Mouse (Mus musculus) spleen, adult 12 weeks (tissue): ENCODE measurements around the gene Olfr649.

Experiments used
- DNase-seq: peaks from one replicate; pipeline ENCODE4 v3.0.0; 2022; ENCODE audit warnings: low spot score

Gene Olfr649

GRCm38 (mm10) chr7:104195885-104196284, at the start of gene Olfr649:
Gene Olfr649 (minus strand): TSS chr7:104195985.
- no peak for DNase-seq

- peak; percentile 51 for DNase-seq
Measured at GRCm38 (mm10) chr7:104244287-104245181, 48.7 kb upstream of the Olfr649 start, which contains the start of gene Trim34a. Gene Trim34a (plus strand): TSS chr7:104244457.

GRCm38 (mm10) chr7:104243616-104244015, 47.8 kb upstream of the Olfr649 start:
- DNase-seq: no peak

GRCm38 (mm10) chr7:104240857-104241256, 45.1 kb upstream of the Olfr649 start:
- no peak for DNase-seq

GRCm38 (mm10) chr7:104231203-104231602, 35.4 kb upstream of the Olfr649 start:
- no peak for DNase-seq

- no peak for DNase-seq
Measured at GRCm38 (mm10) chr7:104218701-104219569, 23.1 kb upstream of the Olfr649 start, which contains the start of gene Trim6. Gene Trim6 (plus strand): TSS chr7:104218793.

GRCm38 (mm10) chr7:104217881-104218280, 22.1 kb upstream of the Olfr649 start:
- no peak for DNase-seq

- no peak for DNase-seq
Measured at GRCm38 (mm10) chr7:104216011-104216535, 20.3 kb upstream of the Olfr649 start.

- DNase-seq: no peak
Measured at GRCm38 (mm10) chr7:104206197-104206596, 10.4 kb upstream of the Olfr649 start.

- peak; percentile 38 for DNase-seq
Measured at GRCm38 (mm10) chr7:104199822-104200221, 4.0 kb upstream of the Olfr649 start.

GRCm38 (mm10) chr7:104191275-104191674, 4.5 kb downstream of the Olfr649 start:
- no peak for DNase-seq

GRCm38 (mm10) chr7:104183292-104183691, 12.5 kb downstream of the Olfr649 start, which contains the start of gene Olfr648:
Gene Olfr648 (minus strand): TSS chr7:104183392.
- DNase-seq: no peak

GRCm38 (mm10) chr7:104179074-104179473, 16.7 kb downstream of the Olfr649 start:
- DNase-seq: no peak

GRCm38 (mm10) chr7:104178422-104179054, 17.2 kb downstream of the Olfr649 start:
- no peak for DNase-seq

- DNase-seq: no peak
Measured at GRCm38 (mm10) chr7:104175085-104175484, 20.7 kb downstream of the Olfr649 start.

- no peak for DNase-seq
Measured at GRCm38 (mm10) chr7:104169634-104170204, 26.1 kb downstream of the Olfr649 start.

- no peak for DNase-seq
Measured at GRCm38 (mm10) chr7:104167105-104167504, 28.7 kb downstream of the Olfr649 start.

GRCm38 (mm10) chr7:104150456-104150855, 45.3 kb downstream of the Olfr649 start, which contains the start of gene Ubqlnl:
Gene Ubqlnl (minus strand): TSS chr7:104150556.
- DNase-seq: no peak

GRCm38 (mm10) chr7:104143179-104143578, 52.6 kb downstream of the Olfr649 start, which contains the start of gene Ubqln3:
Gene Ubqln3 (minus strand): TSS chr7:104143279.
- no peak for DNase-seq
